Mouse (Mus musculus) layer of hippocampus, postnatal 25 days (tissue): ENCODE data around the gene Arhgef38. TPM values are rescaled to one million over a fixed set of nuclear protein-coding genes. Genes with fewer than 3 reads are reported as not detected.

Source experiments
- DNase-seq, 2 experiments: peaks; one replicate each; pipeline ENCODE4 v3.0.0; 2022; ENCODE audit warnings: mixed read lengths in 2 of 2, low spot score in 1 of 2; ENCODE audit errors: extremely low spot score in 1 of 2
- total RNA-seq, 2 experiments: library from RNA; stranded (reverse); gene quantifications; 2 replicates each; pipeline ENCODE4 v1.2.3; 2021

Gene Arhgef38
- total RNA-seq = not detected

DNA sequence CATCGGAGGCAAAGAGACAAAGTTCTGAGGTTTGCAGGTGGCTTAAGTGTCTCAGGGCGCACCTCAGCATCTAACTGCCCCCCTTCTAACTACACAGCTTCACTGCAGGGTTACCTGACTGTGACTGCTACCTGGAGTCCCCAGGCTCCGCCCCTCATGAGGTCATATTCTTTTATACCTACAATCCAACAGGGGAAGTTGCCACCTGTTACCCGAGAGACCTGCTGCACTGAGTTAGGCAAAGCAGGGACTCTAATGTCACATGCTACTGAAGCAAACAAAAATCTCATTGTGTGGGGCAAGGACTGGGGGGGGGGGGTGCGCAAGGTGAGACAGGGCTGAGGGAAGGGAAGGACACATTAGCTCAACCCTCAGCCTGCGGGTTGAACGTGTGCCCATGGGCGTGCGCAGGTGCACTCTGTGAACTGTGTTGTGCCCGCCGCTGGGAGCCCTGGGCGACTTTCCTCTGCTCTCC is at the start of gene Arhgef38:
TSS of gene Arhgef38 (minus strand) at position 129 of the 475 bp plus-strand sequence.
- DNase-seq = no peak

DNA sequence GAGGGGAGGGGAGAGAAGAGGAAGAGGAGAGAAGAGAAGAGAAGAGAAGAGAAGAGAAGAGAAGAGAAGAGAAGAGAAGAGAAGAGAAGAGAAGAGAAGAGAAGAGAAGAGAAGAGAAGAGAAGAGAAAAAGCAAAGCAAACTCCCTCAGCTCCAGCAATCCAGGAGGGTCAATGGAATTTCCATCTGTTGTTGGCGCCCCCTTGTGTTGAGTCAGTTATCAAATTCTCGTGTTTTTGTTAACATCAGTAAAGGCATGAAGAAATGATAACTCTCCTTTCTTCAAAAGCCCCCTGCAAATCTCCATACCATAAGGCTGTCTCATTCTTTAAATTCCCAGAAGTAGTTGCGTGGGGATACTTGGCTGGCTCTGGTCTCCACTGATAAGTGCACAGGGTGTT is 37.1 kb upstream of the Arhgef38 start:
- peak; percentile 66 to 94 for DNase-seq

DNA sequence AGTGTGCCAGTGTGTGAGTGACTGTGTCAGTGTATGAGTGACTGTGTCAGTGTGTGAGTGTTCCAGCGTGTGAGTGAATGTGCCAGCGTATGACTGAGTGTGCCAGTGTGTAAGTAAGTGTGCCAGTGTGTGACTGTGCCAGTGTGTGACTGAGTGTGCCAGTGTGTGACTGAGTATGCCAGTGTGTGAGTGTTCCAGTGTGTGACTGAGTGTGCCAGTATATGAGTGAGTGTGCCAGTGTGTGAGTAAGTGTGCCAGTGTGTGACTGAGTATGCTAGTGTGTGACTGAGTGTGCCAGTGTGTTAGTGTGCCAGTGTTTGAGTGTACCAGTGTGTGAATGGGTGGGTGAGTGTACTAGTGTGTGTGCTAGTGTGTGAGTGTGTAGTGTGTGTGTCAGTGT is 24.1 kb upstream of the Arhgef38 start:
- DNase-seq = no peak

DNA sequence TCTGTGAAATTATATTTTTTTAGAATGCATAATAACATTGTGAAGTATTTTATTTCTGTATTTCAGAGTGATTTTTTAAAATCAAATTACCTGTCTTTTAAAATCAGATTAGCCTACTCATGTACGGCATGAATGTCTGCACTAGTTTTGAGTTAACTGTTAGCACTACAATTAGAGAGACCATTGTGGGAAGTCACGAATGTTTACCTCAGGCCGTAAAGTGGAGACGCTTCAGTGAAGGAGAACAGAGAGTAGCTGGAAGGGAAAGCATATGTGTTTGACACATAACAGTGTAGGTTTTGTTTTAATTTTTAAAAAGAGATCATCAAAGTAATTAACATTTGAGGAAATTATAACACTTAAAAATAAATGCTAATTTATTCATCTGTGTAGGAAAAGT is 21.1 kb upstream of the Arhgef38 start:
- no peak for DNase-seq

- DNase-seq = no peak
Measured at GRCm38 (mm10) chr3:133244027-133244426, 9.3 kb upstream of the Arhgef38 start.

DNA sequence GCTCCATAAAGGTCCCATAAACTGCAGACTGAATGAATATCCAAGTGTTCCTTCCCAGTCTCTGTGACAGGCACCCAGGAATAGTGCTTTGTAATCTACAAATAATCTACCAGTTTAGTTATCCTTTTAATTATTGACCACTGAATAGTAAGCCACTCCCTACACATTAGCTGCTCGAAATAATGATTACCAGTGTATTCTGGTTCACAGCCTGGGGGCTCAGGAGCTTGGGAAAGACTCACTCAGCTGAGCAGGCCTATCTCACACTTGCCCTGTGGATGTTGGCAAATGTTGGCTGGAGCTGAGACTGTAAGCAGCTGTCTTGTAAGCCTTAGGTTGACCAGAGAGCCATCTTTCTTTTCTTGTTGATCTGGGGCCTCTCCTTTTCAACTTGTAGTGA is 7.2 kb upstream of the Arhgef38 start:
- no peak for DNase-seq

DNA sequence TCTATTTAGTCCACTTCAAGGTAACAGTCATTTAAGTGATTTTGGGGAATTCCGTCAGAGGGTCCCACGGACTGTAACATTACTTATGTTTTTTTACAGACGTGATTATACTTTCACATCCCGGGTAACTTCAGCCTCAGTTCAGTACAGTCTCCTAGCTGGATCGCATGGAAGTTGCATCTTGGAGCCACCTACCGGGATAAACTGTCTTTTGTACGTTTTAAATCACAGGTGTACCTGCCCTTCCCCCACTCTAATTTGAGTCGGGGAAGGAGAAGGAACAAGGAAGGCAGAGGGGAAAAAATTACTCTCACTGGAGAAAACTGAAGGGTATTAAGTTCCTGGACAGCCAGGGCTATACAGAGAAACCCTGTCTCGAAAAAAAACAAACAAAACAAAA is 756 bp downstream of the Arhgef38 start:
- no peak for DNase-seq

DNA sequence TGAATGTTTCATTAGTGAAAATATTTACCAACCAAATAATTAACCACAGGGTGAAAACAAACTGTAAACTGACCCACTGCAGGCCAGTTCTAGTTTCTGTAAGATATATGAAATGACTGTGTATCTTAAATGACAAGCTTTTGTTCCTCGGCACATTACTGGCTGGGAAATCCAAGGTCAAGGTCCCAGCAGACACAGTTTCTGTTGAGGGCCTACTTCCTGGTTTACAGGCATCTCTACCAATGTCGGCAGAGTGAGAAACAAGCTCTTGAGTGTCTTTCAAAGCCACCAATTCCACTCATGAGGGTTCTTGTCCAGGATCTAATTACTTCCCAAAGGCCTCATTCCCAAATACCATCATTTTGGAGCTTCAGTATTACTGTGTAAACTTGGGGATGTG is 4.3 kb downstream of the Arhgef38 start:
- no peak for DNase-seq

- no peak for DNase-seq
Measured at GRCm38 (mm10) chr3:133229594-133229993, 5.2 kb downstream of the Arhgef38 start.

DNA sequence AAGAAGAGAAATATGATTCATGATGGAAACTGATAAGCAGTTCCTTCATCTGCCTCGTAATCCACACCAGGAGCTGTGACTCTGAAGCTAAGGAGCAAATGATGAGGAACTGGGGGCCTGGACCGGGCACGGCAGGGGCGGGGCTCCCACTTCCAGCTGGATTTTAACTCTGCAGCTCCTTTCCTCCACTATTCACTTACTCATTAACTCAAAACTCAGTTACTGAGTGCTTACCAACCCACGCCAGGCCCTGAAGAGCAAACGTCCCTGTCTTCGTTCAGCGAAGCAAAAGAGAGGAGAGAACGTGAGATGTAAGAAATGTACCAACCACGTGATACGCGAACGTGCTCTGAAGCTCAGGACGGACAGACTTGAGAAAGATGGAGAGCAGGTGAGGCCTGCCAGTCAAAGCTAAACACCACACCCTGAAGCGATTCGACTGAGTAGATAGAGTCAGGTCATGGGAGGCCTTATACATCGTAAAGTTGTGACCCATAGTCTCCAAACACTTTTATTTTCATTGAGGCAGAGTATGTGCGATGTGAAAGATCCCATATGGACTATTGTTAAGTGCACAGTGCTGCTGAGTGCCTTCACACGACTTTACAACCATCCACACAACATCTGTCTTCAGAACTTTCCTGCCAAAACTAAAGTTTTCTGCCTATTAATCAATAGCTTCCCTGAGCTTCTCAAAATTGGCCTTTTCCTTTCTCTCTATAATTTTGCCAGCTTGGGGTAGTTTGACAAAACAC is 7.3 kb downstream of the Arhgef38 start:
- no peak for DNase-seq

DNA sequence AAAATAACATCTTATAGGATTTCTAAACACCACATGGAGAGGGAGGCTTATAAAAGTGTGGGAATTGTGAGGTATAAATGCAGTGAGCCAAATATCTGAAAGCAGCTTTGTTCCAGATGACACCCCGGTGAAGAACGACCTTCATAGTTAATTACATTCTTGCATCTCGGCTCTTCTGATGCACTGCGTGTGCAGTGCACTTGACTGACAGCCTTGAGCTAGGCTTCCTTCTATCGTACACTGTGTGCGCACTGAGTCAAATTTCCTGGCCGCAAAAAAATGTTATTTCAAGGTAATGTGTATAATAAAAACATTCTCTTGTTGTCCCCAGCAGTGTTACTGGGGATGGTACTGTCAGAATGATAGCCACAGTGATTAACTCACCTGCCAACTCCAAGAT is 16.2 kb downstream of the Arhgef38 start:
- DNase-seq = no peak

- DNase-seq = no peak
Measured at GRCm38 (mm10) chr3:133215198-133215819, 19.4 kb downstream of the Arhgef38 start.

GRCm38 (mm10) chr3:133213434-133214114 is 21.2 kb downstream of the Arhgef38 start:
- no peak for DNase-seq

DNA sequence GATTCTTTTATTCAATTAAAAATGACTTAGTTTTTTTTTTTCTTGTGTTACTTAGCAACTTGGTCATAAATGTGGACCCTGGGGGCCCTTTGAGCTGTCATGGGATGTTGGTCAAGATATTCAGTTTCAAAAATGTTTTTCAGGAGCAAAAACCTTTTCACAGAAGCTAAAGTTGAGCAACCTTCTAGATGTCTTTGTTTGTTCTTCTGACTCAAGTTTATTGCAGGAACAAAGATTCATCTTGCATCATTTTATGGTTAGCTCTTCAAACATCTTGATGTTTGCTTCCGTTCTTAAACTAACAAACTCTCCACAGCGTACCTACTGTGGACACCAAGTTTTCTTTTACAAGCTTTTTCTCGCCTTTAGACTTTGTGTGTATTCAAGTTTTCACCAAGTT is 23.4 kb downstream of the Arhgef38 start:
- no peak for DNase-seq

- DNase-seq = no peak
Measured at GRCm38 (mm10) chr3:133203713-133204112, 31.0 kb downstream of the Arhgef38 start.

GRCm38 (mm10) chr3:133202171-133202570 is 32.6 kb downstream of the Arhgef38 start:
- no peak for DNase-seq

DNA sequence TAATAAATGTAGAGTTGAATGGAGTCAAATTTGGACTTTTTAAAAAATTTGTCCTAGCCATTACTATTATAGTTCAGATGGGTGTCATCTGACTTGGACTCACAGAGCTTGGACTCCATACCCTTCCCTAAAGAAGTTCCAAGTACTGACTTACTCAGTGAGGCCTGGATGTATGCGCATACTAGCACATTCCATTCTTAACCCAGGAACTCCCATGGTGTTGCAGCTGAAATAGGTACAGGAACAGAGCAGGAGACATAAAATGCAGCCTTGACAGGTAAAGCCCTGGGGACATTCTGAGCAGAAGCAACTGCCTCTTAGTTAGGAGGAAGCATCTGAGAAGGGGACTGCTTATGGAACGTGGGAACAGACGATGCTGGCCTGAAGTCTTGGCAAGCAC is 45.8 kb downstream of the Arhgef38 start:
- DNase-seq = no peak

DNA sequence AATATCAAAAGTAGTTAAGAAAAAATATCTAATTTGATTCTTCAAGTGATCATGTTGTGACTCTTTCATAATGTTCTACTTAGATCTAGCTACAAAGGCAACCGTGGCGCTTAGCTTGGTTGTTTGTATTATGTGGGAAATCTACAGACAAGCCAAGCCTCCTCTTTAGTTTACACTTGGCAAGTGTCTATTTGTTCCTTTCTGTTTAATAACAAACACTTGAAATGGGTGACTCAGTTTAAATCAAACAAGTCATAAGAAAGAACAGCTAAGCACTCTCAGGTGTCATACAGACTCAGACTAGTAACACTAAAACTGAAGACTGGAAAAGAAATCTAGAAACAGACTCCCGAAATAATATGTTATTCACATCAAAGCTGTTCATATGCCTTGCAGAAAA is 47.2 kb downstream of the Arhgef38 start:
- no peak for DNase-seq

DNA sequence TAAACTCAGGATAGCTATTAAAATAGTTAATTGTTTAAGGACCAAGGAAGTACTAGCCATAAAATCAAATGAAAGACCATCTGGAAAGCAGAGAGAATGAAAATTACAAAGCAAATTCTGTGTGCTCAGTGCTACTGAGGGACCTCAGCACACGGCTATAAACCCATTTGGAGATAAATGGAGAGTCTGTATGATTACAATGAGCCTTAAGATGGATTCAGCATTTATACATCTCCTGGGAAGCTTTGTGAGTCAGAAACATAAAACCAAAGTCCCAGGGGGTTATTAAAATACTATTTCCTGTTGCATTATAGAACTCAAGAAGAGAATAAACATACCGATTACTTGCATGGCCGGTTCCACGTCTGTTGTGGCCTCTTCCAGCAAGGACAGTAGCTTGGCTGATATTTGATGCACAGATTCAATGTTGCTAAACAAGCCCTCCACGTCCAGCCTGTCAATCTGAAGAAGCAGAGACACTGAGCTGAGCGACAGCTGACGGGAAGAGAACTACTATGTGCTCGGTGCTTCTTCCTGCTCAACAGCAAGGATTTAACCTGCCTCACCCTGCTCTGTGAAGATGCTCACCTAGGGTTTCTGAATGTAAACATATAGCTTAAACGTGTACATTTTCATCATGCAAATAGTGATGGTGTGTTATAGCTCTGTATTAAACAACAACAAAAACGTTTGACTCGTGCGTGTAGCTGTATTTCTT is 58.6 kb downstream of the Arhgef38 start:
- DNase-seq = no peak

- no peak for DNase-seq
Measured at GRCm38 (mm10) chr3:133172291-133172690, 62.5 kb downstream of the Arhgef38 start.

DNA sequence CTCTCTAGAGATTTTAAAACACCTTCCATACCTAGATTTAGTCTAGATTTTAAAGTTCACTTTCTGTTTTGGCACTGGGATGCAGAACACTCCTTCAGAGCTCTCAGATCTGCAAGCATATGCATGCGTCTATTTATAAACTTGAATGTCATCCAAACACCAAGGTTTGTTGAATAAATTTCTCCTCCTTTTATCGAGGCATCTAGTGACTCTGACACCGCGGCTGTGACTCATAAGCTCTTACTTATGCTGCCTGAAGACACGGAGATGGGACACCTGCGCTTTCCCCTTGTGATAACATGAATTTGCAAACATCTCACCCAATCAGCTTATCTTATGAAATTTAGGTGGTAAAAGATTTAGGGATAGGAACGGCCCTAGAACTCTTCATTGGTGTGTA is 65.0 kb downstream of the Arhgef38 start:
- DNase-seq = no peak
